Mouse (Mus musculus) ES-E14 (cell line): ENCODE measurements around the gene Mrpl50.

Experiments
- CHD2 ChIP-seq: IDR thresholded peaks from 2 replicates; pipeline ENCODE4 v1.6.1; 2014; ENCODE audit warnings: mild to moderate bottlenecking, low read depth, low read length, inconsistent platforms
- MAFK ChIP-seq: IDR thresholded peaks from 2 replicates; pipeline ENCODE4 v1.6.1; 2014; ENCODE audit warnings: mild to moderate bottlenecking, low read depth, low read length, inconsistent platforms; ENCODE audit not compliant: insufficient read depth
- ZC3H11A ChIP-seq: IDR thresholded peaks from 2 replicates; pipeline ENCODE4 v1.6.1; 2012; ENCODE audit warnings: low read depth, mild to moderate bottlenecking, inconsistent platforms, low read length, borderline replicate concordance

DNA sequence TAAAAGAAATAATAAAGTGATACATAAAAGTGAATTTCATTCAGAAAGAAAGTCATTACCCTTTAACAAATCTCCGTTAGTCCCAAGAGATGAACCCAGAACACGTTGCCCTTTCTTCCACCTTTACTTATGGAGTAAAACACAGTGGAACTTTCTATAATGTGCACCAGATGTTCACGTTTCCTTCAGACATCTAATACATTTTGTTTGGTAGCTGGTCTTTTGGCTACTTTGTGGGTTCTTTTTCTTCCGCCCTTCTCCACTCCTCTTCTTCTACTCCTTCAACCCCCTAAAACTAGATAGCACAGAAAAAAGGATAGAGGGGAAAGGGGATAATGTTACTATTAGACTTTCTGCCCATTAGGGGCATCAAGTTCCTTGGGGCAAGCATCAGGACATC is 8.3 kb downstream of the Mrpl50 start:
- no peak for TF ChIP-seq CHD2
- no peak for TF ChIP-seq MAFK
- no peak for TF ChIP-seq ZC3H11A
